Mouse (Mus musculus) stomach, postnatal 0 days (tissue): ENCODE measurements around the gene Ykt6. TPM values are rescaled to one million over a fixed set of nuclear protein-coding genes. Genes with fewer than 3 reads are reported as not detected.
"Not testable (repeated sequence)": the region's sequence is repeated elsewhere in the genome, so short reads cannot be mapped to it uniquely, and the experiment has no call there.

Source experiments
- ATAC-seq: fragments of 200-750 bp; cut with Nextera tagmentation; 2 replicates; pipeline ENCODE4 v1.8.0; 2017; ENCODE audit not compliant: low FRiP score, low TSS enrichment
- DNase-seq: peaks from one replicate; pipeline ENCODE4 v3.0.0-alpha.2; 2016; ENCODE audit warnings: low spot score
- H3K27ac ChIP-seq: fragments of 300-500 bp; sonication (generic); replicated peaks from 2 replicates; pipeline ENCODE4 v1.5.1; 2014; ENCODE audit warnings: mild to moderate bottlenecking, control low read depth
- H3K27me3 ChIP-seq: fragments of 300-500 bp; sonication (generic); 2 replicates; pipeline ENCODE4 v1.6.1; 2014; ENCODE audit warnings: low read length; ENCODE audit not compliant: control insufficient read depth, insufficient read depth
- H3K36me3 ChIP-seq: fragments of 300-500 bp; sonication (generic); 2 replicates; pipeline ENCODE4 v1.6.1; 2014; ENCODE audit warnings: low read length, mixed read lengths; ENCODE audit not compliant: control insufficient read depth, insufficient read depth
- H3K4me1 ChIP-seq: fragments of 300-500 bp; sonication (generic); replicated peaks from 2 replicates; pipeline ENCODE4 v1.6.1; 2014; ENCODE audit warnings: antibody characterized with exemption; ENCODE audit not compliant: control insufficient read depth, insufficient read depth
- H3K4me2 ChIP-seq: fragments of 300-500 bp; sonication (generic); replicated peaks from 2 replicates; pipeline ENCODE4 v1.6.1; 2014; ENCODE audit warnings: low read depth, mild to moderate bottlenecking, control low read depth, moderate library complexity
- H3K4me3 ChIP-seq: fragments of 300-500 bp; sonication (generic); 2 replicates; pipeline ENCODE4 v1.5.1; 2014; ENCODE audit warnings: low read depth, low read length, control low read depth
- H3K9ac ChIP-seq: fragments of 300-500 bp; sonication (generic); 2 replicates; pipeline ENCODE4 v1.6.1; 2014; ENCODE audit warnings: mild to moderate bottlenecking, low read length, control low read depth, mixed read lengths
- H3K9me3 ChIP-seq: fragments of 300-500 bp; sonication (generic); 2 replicates; pipeline ENCODE4 v1.6.1; 2016; ENCODE audit warnings: low read length; ENCODE audit not compliant: control insufficient read depth
- CTCF ChIP-seq: IDR thresholded peaks from 2 replicates; pipeline ENCODE4 v1.5.1; 2016; ENCODE audit warnings: antibody characterized with exemption, low read depth, mild to moderate bottlenecking, moderate library complexity
- EP300 ChIP-seq: optimal IDR thresholded peaks from 2 replicates; pipeline ENCODE3; 2016; ENCODE audit warnings: antibody characterized with exemption
- WGBS: fragments of 180-500 bp; shearing (Covaris S2); extraction: QIAGEN DNeasy Blood & Tissue Kit; methylation state at CpG from one replicate; pipeline ENCODE4 v1.1.7; 2014; 5-methylcytosine and 5-hydroxymethylcytosine counted together
- polyA plus RNA-seq: library from polyadenylated mRNA; unstranded; fragments of >200 nt; fragmentation: Nextera tagmentation; extraction: Ambion mirVana; gene quantifications from 2 replicates; pipeline ENCODE4 v1.2.1, GENCODE M21; 2015

Gene Ykt6
- polyA plus RNA-seq, 1 experiment from 2014 or later: 47.0 TPM

DNA sequence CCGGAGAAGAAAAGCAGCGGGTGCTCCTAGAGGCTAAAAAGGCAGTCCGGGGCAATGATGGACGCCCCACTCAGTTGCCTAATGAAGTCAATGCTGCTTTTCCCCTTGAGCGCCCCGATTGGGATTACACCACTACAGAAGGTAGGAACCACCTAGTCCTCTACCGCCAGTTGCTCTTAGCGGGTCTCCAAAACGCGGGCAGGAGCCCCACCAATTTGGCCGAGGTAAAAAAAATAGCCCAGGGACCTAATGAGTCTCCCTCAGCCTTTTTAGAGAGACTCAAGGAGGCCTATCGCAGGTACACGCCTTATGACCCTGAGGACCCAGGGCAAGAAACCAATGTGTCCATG lies 52.3 kb downstream of the Ykt6 start:
- not testable (repeated sequence) for H3K4me1 ChIP-seq, H3K9ac ChIP-seq, H3K9me3 ChIP-seq, DNase-seq, ATAC-seq, H3K27me3 ChIP-seq, H3K36me3 ChIP-seq, H3K27ac ChIP-seq
- 43% methylated on average over 10 of the region's 13 CpGs for WGBS
- H3K4me3 ChIP-seq: peak overlapping the region; percentile 31
- H3K4me2 ChIP-seq: peak overlapping the region; percentile 42; the same call in 1 of the 2 replicates

- H3K9me3 ChIP-seq, H3K27ac ChIP-seq, H3K4me3 ChIP-seq, ATAC-seq, H3K27me3 ChIP-seq, H3K36me3 ChIP-seq, H3K4me1 ChIP-seq, DNase-seq, H3K9ac ChIP-seq, H3K4me2 ChIP-seq: not testable (repeated sequence)
- WGBS: 100% methylated on average over 1 of the region's 18 CpGs
These were observed 55.4 kb downstream of the Ykt6 start for GRCm38 (mm10) chr11:6010751-6011482.

- Histone ChIP-seq H3K27ac (no peak overlapping the region), H3K36me3 (no peaks in the 10 kb centered on the region), H3K27me3 (no peaks in the 10 kb centered on the region), H3K9me3 (no peaks in the 10 kb centered on the region), H3K4me1 (no peaks in the 10 kb centered on the region), H3K4me2 (no peak overlapping the region), H3K9ac (no peak overlapping the region), H3K4me3 (no peak overlapping the region)
- TF ChIP-seq EP300 (no peak), CTCF (no peak)
- ATAC-seq: peak; percentile 27; the same call in 1 of the 2 replicates
- DNase-seq: no peak
- WGBS: 91% methylated on average over 3 of the region's 3 CpGs
These were observed 56.4 kb downstream of the Ykt6 start for GRCm38 (mm10) chr11:6011879-6012278.

DNA sequence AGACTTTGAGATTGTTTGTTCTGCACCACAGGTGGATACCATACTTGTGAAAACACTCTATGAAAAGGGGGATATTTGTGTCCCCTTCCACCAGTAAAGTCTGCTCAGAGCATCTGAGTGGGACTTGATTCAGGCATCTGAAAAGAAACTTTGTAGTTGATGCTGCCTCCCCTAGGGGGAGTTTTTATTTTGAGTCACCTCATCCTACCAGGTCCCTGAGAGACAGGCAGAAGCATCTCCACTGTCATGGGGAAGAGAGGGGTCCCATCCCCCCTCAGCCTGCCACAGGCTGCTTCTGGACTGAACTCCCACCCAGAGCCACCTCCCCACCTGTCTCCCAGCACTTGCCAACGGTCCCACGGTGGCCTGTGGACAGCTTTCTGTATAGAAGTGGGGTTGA lies 57.9 kb downstream of the Ykt6 start:
- ATAC-seq: no peak
- Histone ChIP-seq H3K4me2 (no peak overlapping the region), H3K27ac (no peak overlapping the region), H3K36me3 (no peaks in the 10 kb centered on the region), H3K9ac (no peak overlapping the region), H3K4me1 (no peaks in the 10 kb centered on the region), H3K27me3 (no peaks in the 10 kb centered on the region), H3K9me3 (no peaks in the 10 kb centered on the region), H3K4me3 (no peak overlapping the region)
- TF ChIP-seq EP300: no peak
- TF ChIP-seq CTCF: peak; percentile 54
- WGBS: 56% methylated on average over 2 of the region's 2 CpGs
- no peak for DNase-seq

DNA sequence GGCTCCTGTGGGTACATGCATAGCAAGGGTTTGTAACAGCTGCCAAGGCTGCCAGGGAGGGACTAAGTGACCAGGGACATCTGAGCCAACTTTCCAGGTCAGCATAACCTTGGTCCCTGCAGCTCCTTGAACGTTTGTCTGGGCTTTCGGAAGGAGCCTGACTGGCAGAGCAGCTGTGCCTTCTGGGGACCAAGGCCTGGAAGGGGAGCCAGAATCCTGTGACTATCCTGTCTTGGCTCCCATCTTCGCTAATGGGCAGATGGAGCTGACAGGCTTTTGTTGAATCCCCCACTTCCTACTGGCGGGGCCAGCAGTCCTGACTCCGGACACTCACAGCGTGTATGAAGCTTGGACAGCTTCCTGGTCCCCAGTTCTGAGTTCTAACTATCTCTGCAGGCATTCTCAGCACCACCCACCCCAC lies 59.5 kb downstream of the Ykt6 start:
- Histone ChIP-seq H3K4me3 (no peak overlapping the region), H3K27me3 (no peaks in the 10 kb centered on the region), H3K4me2 (no peak overlapping the region), H3K36me3 (no peaks in the 10 kb centered on the region), H3K9me3 (no peaks in the 10 kb centered on the region), H3K9ac (no peak overlapping the region), H3K4me1 (no peaks in the 10 kb centered on the region), H3K27ac (no peak overlapping the region)
- DNase-seq: no peak
- 72% methylated on average over 6 of the region's 6 CpGs for WGBS
- no peak for ATAC-seq
- no peak for TF ChIP-seq CTCF
- no peak for TF ChIP-seq EP300

DNA sequence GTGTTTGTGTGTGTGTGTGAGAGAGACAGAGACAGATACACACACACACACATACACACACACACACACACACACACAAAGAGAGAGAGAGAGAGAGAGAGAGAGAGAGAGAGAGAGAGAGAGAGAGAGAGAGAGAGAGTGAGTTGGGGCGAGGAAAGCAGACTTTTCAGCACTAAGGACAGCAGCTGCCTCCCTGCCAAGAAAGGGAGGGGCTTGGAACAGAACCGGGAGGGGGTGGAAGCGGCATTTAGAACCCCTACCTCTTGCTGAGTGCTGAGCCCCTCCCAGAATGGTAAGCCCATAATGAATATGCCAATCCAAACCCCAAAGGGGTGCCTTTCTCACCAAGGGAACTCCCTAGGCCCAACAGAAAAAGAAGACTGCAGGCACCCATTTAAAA lies 60.9 kb downstream of the Ykt6 start:
- Histone ChIP-seq H3K9ac (no peak overlapping the region), H3K4me1 (no peaks in the 10 kb centered on the region), H3K4me2 (no peak overlapping the region), H3K27ac (no peak overlapping the region), H3K4me3 (no peak overlapping the region), H3K36me3 (no peaks in the 10 kb centered on the region), H3K27me3 (no peaks in the 10 kb centered on the region), H3K9me3 (no peaks in the 10 kb centered on the region)
- WGBS: 2% methylated on average over 3 of the region's 3 CpGs
- TF ChIP-seq EP300 (no peak), CTCF (no peak)
- ATAC-seq (no peak), DNase-seq (no peak)
